Mouse (Mus musculus): ENCODE results near the gene Cldn18.

- TF ChIP-seq CTCF (conservative IDR thresholded peaks at IDR 0.05; ENCODE audit: low read length) = no peak
- TF ChIP-seq POU5F1 (IDR thresholded peaks at IDR 0.05; ENCODE audit: borderline replicate concordance, low read length) = no peak
- no peak for TF ChIP-seq NANOG (IDR thresholded peaks at IDR 0.05; ENCODE audit: borderline replicate concordance, low read length)
Observed at GRCm38 (mm10) chr9:99667596-99667995, 49.5 kb downstream of the Cldn18 start.

All from E14TG2a.4 (cell line).